Mouse (Mus musculus): ENCODE measurements around the gene Chst10. TPM values are rescaled to one million over a fixed set of nuclear protein-coding genes. Genes with fewer than 3 reads are reported as not detected.

The Chst10 gene
- polyA plus RNA-seq, 1 experiment from 2014 or later: 23.1 TPM

- H3K9ac ChIP-seq (ENCODE audit: low read depth, low read length): no peak overlapping the region
- no peak overlapping the region for H3K4me2 ChIP-seq (replicated peaks; ENCODE audit: low read depth, low read length)
- no peaks in the 10 kb centered on the region for H3K9me3 ChIP-seq (ENCODE audit: control insufficient read depth, low read length)
- DNase-seq (ENCODE audit: low spot score): no peak
- H3K4me3 ChIP-seq (ENCODE audit: low read depth, low read length): no peak overlapping the region
- ATAC-seq (ENCODE audit: low FRiP score): no peak
- no peaks in the 10 kb centered on the region for H3K4me1 ChIP-seq (replicated peaks; ENCODE audit: control insufficient read depth, insufficient read depth, low read length)
- H3K27ac ChIP-seq (ENCODE audit: low read depth, low read length): no peak overlapping the region
- H3K27me3 ChIP-seq (ENCODE audit: control insufficient read depth, insufficient read depth, low read length): no peaks in the 10 kb centered on the region
- H3K36me3 ChIP-seq (ENCODE audit: control insufficient read depth, insufficient read depth, low read length): no peaks in the 10 kb centered on the region
- 78% methylated on average over 4 of the region's 4 CpGs for WGBS
Observed at GRCm38 (mm10) chr1:38881366-38881765, 16.6 kb downstream of the Chst10 start.

- ATAC-seq (ENCODE audit: low FRiP score): no peak
- WGBS: 64% methylated on average over 5 of the region's 5 CpGs
- Histone ChIP-seq H3K4me1 (replicated peaks; ENCODE audit: control insufficient read depth, insufficient read depth, low read length) (no peaks in the 10 kb centered on the region), H3K27me3 (ENCODE audit: control insufficient read depth, insufficient read depth, low read length) (no peaks in the 10 kb centered on the region), H3K36me3 (ENCODE audit: control insufficient read depth, insufficient read depth, low read length) (no peaks in the 10 kb centered on the region), H3K27ac (ENCODE audit: low read depth, low read length) (no peak overlapping the region), H3K4me3 (ENCODE audit: low read depth, low read length) (no peak overlapping the region), H3K9ac (ENCODE audit: low read depth, low read length) (no peak overlapping the region), H3K9me3 (ENCODE audit: control insufficient read depth, low read length) (no peaks in the 10 kb centered on the region), H3K4me2 (replicated peaks; ENCODE audit: low read depth, low read length) (no peak overlapping the region)
- DNase-seq (ENCODE audit: low spot score): no peak
Observed at GRCm38 (mm10) chr1:38876671-38877382, 21.1 kb downstream of the Chst10 start.

GRCm38 (mm10) chr1:38873911-38874310, 24.1 kb downstream of the Chst10 start:
- no peak overlapping the region for H3K27ac ChIP-seq (ENCODE audit: low read depth, low read length)
- no peaks in the 10 kb centered on the region for H3K4me1 ChIP-seq (replicated peaks; ENCODE audit: control insufficient read depth, insufficient read depth, low read length)
- H3K9ac ChIP-seq (ENCODE audit: low read depth, low read length): no peak overlapping the region
- no peak overlapping the region for H3K4me2 ChIP-seq (replicated peaks; ENCODE audit: low read depth, low read length)
- H3K9me3 ChIP-seq (ENCODE audit: control insufficient read depth, low read length): no peaks in the 10 kb centered on the region
- no peaks in the 10 kb centered on the region for H3K36me3 ChIP-seq (ENCODE audit: control insufficient read depth, insufficient read depth, low read length)
- ATAC-seq (ENCODE audit: low FRiP score) (no peak), DNase-seq (ENCODE audit: low spot score) (no peak)
- no peak overlapping the region for H3K4me3 ChIP-seq (ENCODE audit: low read depth, low read length)
- WGBS: 84% methylated on average over 5 of the region's 5 CpGs
- no peaks in the 10 kb centered on the region for H3K27me3 ChIP-seq (ENCODE audit: control insufficient read depth, insufficient read depth, low read length)

GRCm38 (mm10) chr1:38871834-38872233, 26.1 kb downstream of the Chst10 start:
- WGBS: 89% methylated on average over 6 of the region's 6 CpGs
- Histone ChIP-seq H3K4me1 (replicated peaks; ENCODE audit: control insufficient read depth, insufficient read depth, low read length) (no peaks in the 10 kb centered on the region), H3K4me2 (replicated peaks; ENCODE audit: low read depth, low read length) (no peak overlapping the region), H3K27me3 (ENCODE audit: control insufficient read depth, insufficient read depth, low read length) (no peaks in the 10 kb centered on the region), H3K36me3 (ENCODE audit: control insufficient read depth, insufficient read depth, low read length) (no peaks in the 10 kb centered on the region; the same call in 1 of the 2 replicates), H3K4me3 (ENCODE audit: low read depth, low read length) (no peak overlapping the region), H3K9me3 (ENCODE audit: control insufficient read depth, low read length) (no peaks in the 10 kb centered on the region), H3K9ac (ENCODE audit: low read depth, low read length) (no peak overlapping the region), H3K27ac (ENCODE audit: low read depth, low read length) (no peak overlapping the region)
- ATAC-seq (ENCODE audit: low FRiP score) (no peak), DNase-seq (ENCODE audit: low spot score) (no peak)

GRCm38 (mm10) chr1:38869398-38870195, 28.4 kb downstream of the Chst10 start:
- no peak for ATAC-seq (ENCODE audit: low FRiP score)
- Histone ChIP-seq H3K4me1 (replicated peaks; ENCODE audit: control insufficient read depth, insufficient read depth, low read length) (no peaks in the 10 kb centered on the region), H3K4me2 (replicated peaks; ENCODE audit: low read depth, low read length) (no peak overlapping the region), H3K9me3 (ENCODE audit: control insufficient read depth, low read length) (no peaks in the 10 kb centered on the region), H3K27ac (ENCODE audit: low read depth, low read length) (no peak overlapping the region), H3K36me3 (ENCODE audit: control insufficient read depth, insufficient read depth, low read length) (no peaks in the 10 kb centered on the region; the same call in 1 of the 2 replicates), H3K27me3 (ENCODE audit: control insufficient read depth, insufficient read depth, low read length) (no peaks in the 10 kb centered on the region), H3K4me3 (ENCODE audit: low read depth, low read length) (no peak overlapping the region), H3K9ac (ENCODE audit: low read depth, low read length) (no peak overlapping the region)
- no peak for DNase-seq (ENCODE audit: low spot score)
- WGBS: 62% methylated on average over 13 of the region's 13 CpGs

GRCm38 (mm10) chr1:38866242-38866641, 31.7 kb downstream of the Chst10 start:
- WGBS: 90% methylated on average over 5 of the region's 5 CpGs
- DNase-seq (ENCODE audit: low spot score) (no peak), ATAC-seq (ENCODE audit: low FRiP score) (no peak)
- Histone ChIP-seq H3K4me2 (replicated peaks; ENCODE audit: low read depth, low read length) (no peak overlapping the region), H3K4me3 (ENCODE audit: low read depth, low read length) (no peak overlapping the region), H3K27ac (ENCODE audit: low read depth, low read length) (no peak overlapping the region), H3K4me1 (replicated peaks; ENCODE audit: control insufficient read depth, insufficient read depth, low read length) (no peaks in the 10 kb centered on the region), H3K36me3 (ENCODE audit: control insufficient read depth, insufficient read depth, low read length) (no peaks in the 10 kb centered on the region; the same call in 1 of the 2 replicates), H3K27me3 (ENCODE audit: control insufficient read depth, insufficient read depth, low read length) (no peaks in the 10 kb centered on the region), H3K9me3 (ENCODE audit: control insufficient read depth, low read length) (no peaks in the 10 kb centered on the region), H3K9ac (ENCODE audit: low read depth, low read length) (no peak overlapping the region)

- Histone ChIP-seq H3K9ac (ENCODE audit: low read depth, low read length) (no peak overlapping the region), H3K4me3 (ENCODE audit: low read depth, low read length) (no peak overlapping the region), H3K9me3 (ENCODE audit: control insufficient read depth, low read length) (no peaks in the 10 kb centered on the region), H3K27me3 (ENCODE audit: control insufficient read depth, insufficient read depth, low read length) (no peaks in the 10 kb centered on the region), H3K36me3 (ENCODE audit: control insufficient read depth, insufficient read depth, low read length) (no peaks in the 10 kb centered on the region; the same call in 1 of the 2 replicates), H3K27ac (ENCODE audit: low read depth, low read length) (no peak overlapping the region), H3K4me2 (replicated peaks; ENCODE audit: low read depth, low read length) (no peak overlapping the region), H3K4me1 (replicated peaks; ENCODE audit: control insufficient read depth, insufficient read depth, low read length) (no peaks in the 10 kb centered on the region)
- ATAC-seq (ENCODE audit: low FRiP score) (no peak), DNase-seq (ENCODE audit: low spot score) (no peak)
- WGBS: 85% methylated on average over 9 of the region's 9 CpGs
Observed at GRCm38 (mm10) chr1:38864341-38864740, 33.6 kb downstream of the Chst10 start.

GRCm38 (mm10) chr1:38862213-38862612, 35.7 kb downstream of the Chst10 start:
- no peaks in the 10 kb centered on the region for H3K9me3 ChIP-seq (ENCODE audit: control insufficient read depth, low read length)
- H3K4me3 ChIP-seq (ENCODE audit: low read depth, low read length): no peak overlapping the region
- no peak overlapping the region for H3K4me2 ChIP-seq (replicated peaks; ENCODE audit: low read depth, low read length)
- whole genome bisulfite sequencing: 25% methylated on average over 4 of the region's 4 CpGs
- no peak overlapping the region for H3K9ac ChIP-seq (ENCODE audit: low read depth, low read length)
- no peak for ATAC-seq (ENCODE audit: low FRiP score)
- H3K4me1 ChIP-seq (replicated peaks; ENCODE audit: control insufficient read depth, insufficient read depth, low read length): no peaks in the 10 kb centered on the region
- H3K27ac ChIP-seq (ENCODE audit: low read depth, low read length): no peak overlapping the region
- no peaks in the 10 kb centered on the region for H3K36me3 ChIP-seq (ENCODE audit: control insufficient read depth, insufficient read depth, low read length)
- peak; percentile 40 for DNase-seq (ENCODE audit: low spot score)
- no peaks in the 10 kb centered on the region for H3K27me3 ChIP-seq (ENCODE audit: control insufficient read depth, insufficient read depth, low read length)
